Mouse (Mus musculus): ENCODE data around the gene Tfpi.

The Tfpi gene

GRCm38 (mm10) chr2:84476577-84476976, at the start of gene Tfpi:
Tfpi (minus strand) TSS chr2:84476775.
- DNase-seq: no peak

- DNase-seq: no peak
Observed at GRCm38 (mm10) chr2:84526221-84526620, 49.6 kb upstream of the Tfpi start.

GRCm38 (mm10) chr2:84525806-84526205, 49.2 kb upstream of the Tfpi start:
- DNase-seq: no peak

GRCm38 (mm10) chr2:84525047-84525446, 48.5 kb upstream of the Tfpi start:
- no peak for DNase-seq

- no peak for DNase-seq
Observed at GRCm38 (mm10) chr2:84523994-84524393, 47.4 kb upstream of the Tfpi start.

GRCm38 (mm10) chr2:84523103-84523865, 46.7 kb upstream of the Tfpi start:
- DNase-seq: no peak

- DNase-seq: no peak
Observed at GRCm38 (mm10) chr2:84519514-84520067, 43.0 kb upstream of the Tfpi start.

- no peak for DNase-seq
Observed at GRCm38 (mm10) chr2:84518767-84519166, 42.2 kb upstream of the Tfpi start.

GRCm38 (mm10) chr2:84513281-84513680, 36.7 kb upstream of the Tfpi start:
- no peak for DNase-seq

GRCm38 (mm10) chr2:84511508-84511907, 34.9 kb upstream of the Tfpi start:
- DNase-seq: no peak

- no peak for DNase-seq
Observed at GRCm38 (mm10) chr2:84511036-84511435, 34.5 kb upstream of the Tfpi start.

- peak; percentile 11 to 23 for DNase-seq
Observed at GRCm38 (mm10) chr2:84504954-84505394, 28.4 kb upstream of the Tfpi start.

- no peak for DNase-seq
Observed at GRCm38 (mm10) chr2:84504285-84504684, 27.7 kb upstream of the Tfpi start.

GRCm38 (mm10) chr2:84498921-84499320, 22.3 kb upstream of the Tfpi start:
- no peak for DNase-seq

- no peak for DNase-seq
Observed at GRCm38 (mm10) chr2:84495108-84495507, 18.5 kb upstream of the Tfpi start.

- no peak for DNase-seq
Observed at GRCm38 (mm10) chr2:84493626-84494025, 17.1 kb upstream of the Tfpi start.

GRCm38 (mm10) chr2:84491715-84492114, 15.1 kb upstream of the Tfpi start:
- DNase-seq: no peak

GRCm38 (mm10) chr2:84487705-84488291, 11.2 kb upstream of the Tfpi start:
- DNase-seq: no peak

GRCm38 (mm10) chr2:84481863-84482262, 5.3 kb upstream of the Tfpi start:
- peak in 1 of 2 experiments; percentile 27 for DNase-seq

- peak in 1 of 2 experiments; percentile 28 for DNase-seq
Observed at GRCm38 (mm10) chr2:84479036-84479435, 2.5 kb upstream of the Tfpi start.

- DNase-seq: no peak
Observed at GRCm38 (mm10) chr2:84477759-84478158, 1.2 kb upstream of the Tfpi start.

- no peak for DNase-seq
Observed at GRCm38 (mm10) chr2:84476131-84476530, 444 bp downstream of the Tfpi start.

GRCm38 (mm10) chr2:84475601-84476000, 974 bp downstream of the Tfpi start:
- DNase-seq: no peak

- DNase-seq: no peak
Observed at GRCm38 (mm10) chr2:84474651-84475050, 1.9 kb downstream of the Tfpi start.
